Mouse (Mus musculus) yolk sac, embryonic 10.5 days (tissue): Measurements from ENCODE around the gene Dph1.
A peak's percentile ranks its signal among the peaks of the same experiment; 100 is the strongest.

Experiments
- DNase-seq: peaks from one replicate; pipeline ENCODE4 v3.0.0-alpha.2; 2017; ENCODE audit warnings: low spot score

The Dph1 gene

DNA sequence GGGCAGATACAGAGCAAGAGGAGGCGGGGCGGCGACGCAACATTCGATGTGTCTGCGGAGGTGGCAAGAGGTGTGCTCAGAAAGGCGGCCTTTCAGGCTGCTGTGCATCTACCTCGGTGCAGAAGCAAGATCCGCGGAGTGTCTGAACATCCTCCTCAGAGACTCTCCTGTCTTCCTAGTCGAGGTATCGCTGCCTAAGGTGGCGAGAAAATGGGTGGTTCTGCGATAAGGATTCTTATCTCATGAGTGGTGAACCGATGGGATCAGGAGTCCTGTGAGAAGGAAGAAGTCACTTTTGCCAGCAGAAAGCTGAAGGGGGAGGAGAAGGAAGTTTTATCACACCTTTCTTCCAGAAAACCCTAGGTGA is 17.3 kb downstream of the Dph1 start:
- no peak for DNase-seq

- peak; percentile 89 for DNase-seq
Observed at GRCm38 (mm10) chr11:75173095-75173798, 17.8 kb downstream of the Dph1 start.

GRCm38 (mm10) chr11:75172151-75173094 is 18.6 kb downstream of the Dph1 start:
- DNase-seq: no peak

DNA sequence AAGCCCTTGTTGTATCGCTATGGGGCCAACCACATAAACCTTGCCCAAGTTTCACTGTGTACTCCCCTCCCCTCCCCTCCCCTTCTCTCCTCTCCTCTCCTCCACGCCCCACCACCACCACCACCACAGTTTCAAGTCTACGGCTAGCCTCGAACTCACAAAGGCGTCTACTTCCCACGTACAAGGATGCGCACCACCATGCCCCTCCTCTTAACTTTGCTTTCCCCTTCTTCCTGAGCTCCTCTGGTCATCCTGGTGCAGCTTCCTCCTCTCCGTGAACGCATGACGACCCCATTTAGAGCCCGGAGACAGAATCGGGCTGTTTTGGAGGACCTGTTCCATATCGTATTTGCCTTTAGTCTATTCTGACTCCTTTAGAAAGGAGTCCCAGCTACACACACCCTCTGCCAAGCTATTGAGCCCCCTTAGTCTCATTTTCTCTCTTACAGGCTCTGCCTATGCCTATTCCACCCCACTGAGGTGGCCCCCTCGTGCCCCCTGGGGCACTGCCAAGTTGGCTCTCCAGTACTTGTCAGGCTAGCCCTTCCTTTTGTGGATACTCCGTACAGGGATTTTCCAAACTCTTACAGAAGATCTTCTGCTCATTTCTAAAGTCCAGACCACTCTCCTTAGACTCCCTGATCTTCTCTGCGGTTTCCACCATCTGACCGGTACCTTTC is 19.7 kb downstream of the Dph1 start:
- DNase-seq: no peak

GRCm38 (mm10) chr11:75170136-75170751 is 20.8 kb downstream of the Dph1 start:
- DNase-seq: peak; percentile 78

- DNase-seq: no peak
Observed at GRCm38 (mm10) chr11:75169405-75170080, 21.5 kb downstream of the Dph1 start, which contains the start of gene Hic1. Gene Hic1 (minus strand): TSS chr11:75169519.

- DNase-seq: peak; percentile 75
Observed at GRCm38 (mm10) chr11:75168590-75169361, 22.3 kb downstream of the Dph1 start.

GRCm38 (mm10) chr11:75167643-75168589 is 23.1 kb downstream of the Dph1 start:
- no peak for DNase-seq

DNA sequence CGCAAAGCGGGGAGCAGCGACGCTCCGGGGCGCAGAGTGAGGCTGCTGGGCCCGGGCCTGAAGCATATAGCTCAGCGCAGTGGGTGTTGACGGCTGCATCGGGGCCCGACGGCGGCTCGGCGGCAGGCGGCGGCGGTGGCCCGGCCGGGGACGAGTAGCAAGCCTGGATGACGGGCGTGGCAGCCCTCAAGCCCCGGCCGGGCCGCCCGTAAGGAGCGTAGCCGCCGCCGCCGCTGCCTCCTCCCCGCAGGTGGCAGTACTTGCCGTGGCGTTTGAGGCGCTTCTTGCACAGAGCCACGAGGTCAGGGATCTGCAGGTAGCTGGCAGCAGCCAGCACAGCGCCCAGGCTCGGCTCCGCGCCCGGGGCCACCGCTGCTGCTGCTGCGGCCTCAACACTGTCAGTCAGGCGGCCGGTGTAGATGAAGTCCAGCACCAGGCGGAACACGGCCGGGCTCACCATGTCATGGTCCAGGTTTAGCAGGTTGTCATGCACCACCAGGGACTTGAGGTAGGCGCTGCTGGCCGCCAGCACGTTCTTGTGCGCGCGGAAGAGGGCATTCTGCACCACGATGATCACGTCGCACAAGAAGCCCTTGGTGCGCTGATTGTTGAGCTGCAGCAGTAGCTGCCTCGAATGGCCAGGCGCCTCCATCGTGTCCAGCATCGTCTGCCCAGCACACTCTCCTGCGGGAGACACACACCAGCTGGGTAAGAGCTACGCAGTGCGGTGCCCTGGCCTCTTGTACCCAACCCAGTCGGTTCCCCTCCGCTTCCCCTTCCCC is 24.0 kb downstream of the Dph1 start:
- DNase-seq: no peak

- no peak for DNase-seq
Observed at GRCm38 (mm10) chr11:75166193-75166842, 24.7 kb downstream of the Dph1 start.

GRCm38 (mm10) chr11:75165441-75166192 is 25.4 kb downstream of the Dph1 start:
- DNase-seq: peak; percentile 52

DNA sequence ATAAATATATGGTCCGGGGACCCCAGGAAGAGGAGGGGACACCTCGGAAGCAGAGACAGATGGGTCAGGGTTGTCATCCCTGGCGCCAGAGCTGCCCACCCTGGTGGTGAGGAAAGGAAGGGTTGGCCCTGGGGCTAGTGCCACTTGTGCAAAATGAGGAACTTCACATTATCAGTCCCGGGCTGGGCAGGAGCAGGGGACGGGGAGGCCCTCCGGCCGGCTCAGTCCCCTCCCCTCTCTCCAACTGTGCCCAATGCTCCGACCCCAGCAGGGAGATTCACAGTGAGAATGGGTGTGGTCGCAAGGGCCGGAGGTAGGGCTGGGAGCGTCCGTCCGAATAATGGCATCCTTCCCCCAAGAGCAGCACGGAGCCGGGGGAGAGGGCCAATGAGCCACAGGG is 26.3 kb downstream of the Dph1 start:
- no peak for DNase-seq

GRCm38 (mm10) chr11:75164051-75164450 is 27.0 kb downstream of the Dph1 start:
- DNase-seq: no peak

DNA sequence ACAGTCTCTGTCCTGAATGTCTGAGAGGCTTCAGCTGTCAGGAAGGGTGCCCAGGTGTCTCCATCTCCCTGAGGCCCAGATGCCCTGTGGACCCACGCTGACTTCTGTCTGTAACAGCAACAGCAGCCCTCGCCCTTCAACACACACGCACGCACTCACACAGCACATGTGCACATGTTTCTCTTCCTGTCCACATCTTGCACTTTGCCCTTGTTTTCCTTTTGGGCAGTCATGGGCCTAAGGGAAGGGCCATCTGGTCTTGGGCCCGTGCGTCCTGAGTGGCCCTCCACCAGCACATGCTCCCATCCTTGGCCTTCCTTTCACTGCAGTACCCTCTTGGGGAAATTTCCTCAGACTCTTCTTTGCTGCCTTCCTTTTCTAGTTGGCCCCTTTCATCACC is 27.7 kb downstream of the Dph1 start:
- DNase-seq: no peak

DNA sequence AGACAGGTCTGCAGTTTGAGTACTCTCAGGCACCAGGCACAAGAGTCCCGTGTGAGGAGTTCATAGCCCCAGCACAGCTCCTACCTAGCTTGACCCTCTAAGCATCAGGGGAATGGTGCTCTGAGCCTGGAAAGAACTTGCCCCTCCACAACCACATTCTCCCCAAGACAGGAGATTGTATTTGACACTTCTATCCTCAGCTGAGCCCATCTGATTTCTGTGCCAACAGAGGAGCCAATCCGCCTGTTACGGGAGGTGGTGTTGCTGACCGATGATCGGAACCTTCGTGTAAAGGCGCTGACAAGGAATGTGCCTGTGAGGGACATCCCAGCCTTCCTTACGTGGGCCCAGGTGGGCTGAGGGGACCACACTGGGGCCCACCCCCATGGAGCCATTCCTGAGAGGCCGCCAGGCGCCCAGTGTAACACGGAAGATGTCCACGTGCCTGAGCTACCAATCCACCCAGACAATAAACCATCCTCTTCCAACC is 28.4 kb downstream of the Dph1 start:
- no peak for DNase-seq

- no peak for DNase-seq
Observed at GRCm38 (mm10) chr11:75161417-75162008, 29.5 kb downstream of the Dph1 start.

DNA sequence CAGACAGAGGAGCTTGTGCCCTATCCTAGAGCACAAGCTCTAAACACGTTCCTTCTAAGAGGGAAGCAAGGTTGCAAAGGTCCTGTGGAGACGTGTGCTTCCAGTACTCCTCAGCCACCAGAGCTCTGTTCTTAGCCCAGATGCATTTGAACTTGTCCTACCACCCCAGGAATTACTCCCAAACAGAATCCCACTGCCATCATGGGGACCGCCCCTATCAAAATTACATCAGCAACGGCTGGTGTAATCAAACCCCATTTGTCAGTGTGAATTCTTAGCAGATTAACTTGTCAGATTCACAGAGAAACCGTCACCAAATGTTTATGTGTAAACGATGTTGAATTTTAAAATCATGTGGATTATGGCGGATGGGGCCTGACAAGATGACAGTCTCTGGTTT is 30.1 kb downstream of the Dph1 start:
- DNase-seq: no peak
